Mouse (Mus musculus): ENCODE measurements around the gene Il10ra. TPM values are rescaled to one million over a fixed set of nuclear protein-coding genes. Genes with fewer than 3 reads are reported as not detected.

The Il10ra gene
- polyA plus RNA-seq, 1 experiment, result not detected

DNA sequence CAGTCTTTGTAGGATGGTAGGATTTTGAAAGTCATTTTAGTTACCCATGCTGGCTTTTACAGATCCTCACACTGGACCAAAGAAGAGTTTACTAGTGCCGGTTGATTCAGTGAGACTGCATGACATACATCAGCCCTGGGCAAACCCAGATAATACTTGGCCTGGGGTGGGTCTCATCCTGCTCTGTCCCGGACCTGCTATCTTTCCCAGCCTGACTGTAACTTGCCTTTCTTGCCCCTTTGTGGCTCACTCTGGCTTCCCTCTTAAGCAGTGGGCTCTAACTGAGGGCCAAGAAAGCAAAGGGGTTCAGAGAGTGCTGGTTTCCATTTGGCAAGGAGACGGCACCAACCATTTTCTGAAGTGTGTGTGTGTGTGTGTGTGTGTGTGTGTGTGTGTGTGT, 49.3 kb downstream of the Il10ra start:
- TF ChIP-seq E2F4 (IDR thresholded peaks at IDR 0.05; ENCODE audit: insufficient read depth), result no peak
- no peak for TF ChIP-seq TCF12 (IDR thresholded peaks at IDR 0.05; ENCODE audit: insufficient read depth, poor library complexity, severe bottlenecking)
- no peak for TF ChIP-seq POLR2A (IDR thresholded peaks at IDR 0.05; ENCODE audit: insufficient read length, low read depth)
- TF ChIP-seq MAX (IDR thresholded peaks at IDR 0.05; ENCODE audit: low read depth), result no peak
- TF ChIP-seq CEBPB (IDR thresholded peaks at IDR 0.05; ENCODE audit: insufficient read depth, poor library complexity, severe bottlenecking), result no peak
- no peak for TF ChIP-seq REST (IDR thresholded peaks at IDR 0.05; ENCODE audit: insufficient read depth, insufficient read length)
- TF ChIP-seq MYOD1 (IDR thresholded peaks at IDR 0.05; ENCODE audit: control insufficient read depth in 1 of 3, insufficient read length in 2 of 3, low read depth in 2 of 3), result no peak
- TF ChIP-seq POLR2AphosphoS2 (IDR thresholded peaks at IDR 0.05; ENCODE audit: insufficient read length, low read depth), result no peak
- no peak for TF ChIP-seq USF1 (IDR thresholded peaks at IDR 0.05; ENCODE audit: low read depth)
- no peak for TF ChIP-seq SRF (IDR thresholded peaks at IDR 0.05; ENCODE audit: control insufficient read depth, insufficient read length, low read depth)
- Histone ChIP-seq H3K79me2 (ENCODE audit: control insufficient read depth, insufficient read depth) (no peaks in the 10 kb centered on the region), H3K4me2 (ENCODE audit: low read depth) (no peak overlapping the region), H3K4me3 (no peak overlapping the region), H3ac (ENCODE audit: control insufficient read depth, insufficient read length) (no peak overlapping the region), H3K36me3 (ENCODE audit: control insufficient read depth, insufficient read depth) (no peaks in the 10 kb centered on the region), H3K27me3 (ENCODE audit: control insufficient read depth, insufficient read depth, insufficient read length) (no peaks in the 10 kb centered on the region)

DNA sequence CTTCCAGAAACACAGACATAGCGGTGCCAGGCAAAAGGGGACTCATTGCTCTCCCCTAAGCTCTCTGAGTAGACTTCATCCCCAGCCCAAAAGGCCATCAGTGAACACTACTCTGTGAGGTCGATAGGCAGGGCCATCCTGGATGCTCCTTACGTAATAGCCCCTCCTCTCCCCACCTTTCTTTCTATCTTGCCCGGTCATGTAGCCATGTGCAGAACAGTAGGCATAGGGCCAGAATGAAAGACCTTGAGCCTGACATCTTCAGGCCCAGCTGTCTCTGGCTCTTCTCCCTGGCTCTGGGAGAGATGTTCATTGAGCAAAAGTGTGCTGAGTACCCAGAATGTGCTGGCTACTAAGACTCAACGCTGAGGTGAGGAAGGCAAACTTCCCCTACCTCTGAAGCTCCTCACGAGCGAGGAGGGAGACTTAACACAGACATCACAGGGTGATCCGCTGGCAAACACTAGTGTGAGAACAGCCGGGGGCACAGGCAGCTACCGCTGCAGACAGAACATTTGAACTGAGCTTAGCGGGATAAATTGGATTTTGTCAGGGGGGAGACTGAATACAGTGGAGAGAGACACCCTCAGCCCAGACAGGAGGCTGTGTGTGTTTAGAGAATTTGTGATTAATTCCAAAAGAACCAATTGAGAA, 53.3 kb downstream of the Il10ra start:
- H3ac ChIP-seq (ENCODE audit: control insufficient read depth, insufficient read length), result no peak overlapping the region
- TF ChIP-seq MYOG (IDR thresholded peaks at IDR 0.05; ENCODE audit: control insufficient read depth in 1 of 3, insufficient read depth in 1 of 3, insufficient read length in 2 of 3, low read depth in 2 of 3), result no peak
- no peak overlapping the region for H3K4me2 ChIP-seq (ENCODE audit: low read depth)
- no peaks in the 10 kb centered on the region for H3K79me2 ChIP-seq (ENCODE audit: control insufficient read depth, insufficient read depth)
- H3K36me3 ChIP-seq (ENCODE audit: control insufficient read depth, insufficient read depth), result no peaks in the 10 kb centered on the region
- no peaks in the 10 kb centered on the region for H3K27me3 ChIP-seq (ENCODE audit: control insufficient read depth, insufficient read depth, insufficient read length)
- H3K4me3 ChIP-seq, result no peak overlapping the region

DNA sequence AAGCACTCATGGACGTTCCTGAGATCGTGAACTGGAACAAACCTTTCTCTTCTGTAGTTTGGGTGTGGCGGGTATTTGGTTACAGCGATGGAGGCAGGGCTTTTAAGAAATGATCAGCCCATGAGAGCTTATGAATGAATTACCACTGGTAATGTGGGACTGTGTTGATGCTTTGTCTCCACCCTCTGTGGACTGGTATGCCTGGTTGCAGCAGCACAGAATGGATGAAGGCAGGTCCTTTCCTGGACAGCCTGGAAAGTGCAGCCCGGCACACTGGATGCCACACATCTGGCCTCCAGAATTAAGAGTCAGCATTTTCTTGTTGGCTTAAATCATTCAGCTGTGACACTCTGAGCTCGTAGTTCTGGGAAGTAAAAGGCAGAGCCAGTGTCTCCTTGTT, 56.9 kb downstream of the Il10ra start:
- TF ChIP-seq REST (IDR thresholded peaks at IDR 0.05; ENCODE audit: insufficient read depth, insufficient read length) (no peak), POLR2AphosphoS2 (IDR thresholded peaks at IDR 0.05; ENCODE audit: insufficient read length, low read depth) (no peak), CEBPB (IDR thresholded peaks at IDR 0.05; ENCODE audit: insufficient read depth, poor library complexity, severe bottlenecking) (no peak), TCF12 (IDR thresholded peaks at IDR 0.05; ENCODE audit: insufficient read depth, poor library complexity, severe bottlenecking) (no peak), MAX (IDR thresholded peaks at IDR 0.05; ENCODE audit: low read depth) (no peak), USF1 (IDR thresholded peaks at IDR 0.05; ENCODE audit: low read depth) (no peak), SRF (IDR thresholded peaks at IDR 0.05; ENCODE audit: control insufficient read depth, insufficient read length, low read depth) (no peak), POLR2A (IDR thresholded peaks at IDR 0.05; ENCODE audit: insufficient read length, low read depth) (no peak), MYOG (IDR thresholded peaks at IDR 0.05; ENCODE audit: control insufficient read depth in 1 of 3, insufficient read depth in 1 of 3, insufficient read length in 2 of 3, low read depth in 2 of 3) (no peak), E2F4 (IDR thresholded peaks at IDR 0.05; ENCODE audit: insufficient read depth) (no peak), TCF3 (IDR thresholded peaks at IDR 0.05; ENCODE audit: insufficient read length, low read depth) (no peak), MYOD1 (IDR thresholded peaks at IDR 0.05; ENCODE audit: control insufficient read depth in 1 of 3, insufficient read length in 2 of 3, low read depth in 2 of 3) (no peak)
- Histone ChIP-seq H3K36me3 (ENCODE audit: control insufficient read depth, insufficient read depth) (no peaks in the 10 kb centered on the region), H3ac (ENCODE audit: control insufficient read depth, insufficient read length) (no peak overlapping the region), H3K79me2 (ENCODE audit: control insufficient read depth, insufficient read depth) (no peaks in the 10 kb centered on the region), H3K4me2 (ENCODE audit: low read depth) (no peak overlapping the region), H3K4me3 (no peak overlapping the region), H3K27me3 (ENCODE audit: control insufficient read depth, insufficient read depth, insufficient read length) (peaks cover 5% of the 10 kb centered on the region)

DNA sequence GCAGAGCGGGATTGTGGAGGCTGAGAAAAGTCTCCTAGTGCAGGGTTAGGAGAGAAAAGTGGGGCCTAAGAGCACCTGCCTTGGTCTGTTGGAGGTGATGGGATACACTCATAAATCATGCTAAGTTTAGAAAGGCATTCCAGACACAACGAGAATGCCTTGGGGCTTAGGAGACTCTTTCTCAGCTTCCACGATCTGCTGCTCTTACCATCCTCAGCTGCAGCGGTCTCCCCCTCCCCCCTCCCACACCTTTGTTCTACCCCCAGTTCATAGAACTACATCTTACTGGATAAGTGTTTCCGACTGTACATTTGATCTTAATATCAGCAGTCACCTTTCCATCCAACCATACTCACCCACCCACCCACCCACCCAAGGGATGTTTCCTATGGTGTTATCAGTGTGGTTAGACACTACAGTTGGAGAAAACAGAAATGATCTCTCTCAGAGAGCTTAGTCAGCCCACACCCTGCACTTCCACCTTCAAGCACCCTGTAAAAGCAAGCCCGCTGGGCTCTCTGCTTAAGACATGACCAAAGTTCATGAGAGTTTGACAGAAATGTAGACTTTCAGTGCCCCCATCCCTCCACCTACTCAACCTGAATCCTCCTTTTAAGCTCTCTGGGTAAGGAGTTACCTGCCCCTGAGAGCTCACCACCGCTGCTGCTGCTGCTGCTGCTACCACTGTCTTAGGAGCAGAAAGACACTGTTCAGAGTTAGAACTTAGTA, 61.8 kb downstream of the Il10ra start:
- no peak overlapping the region for H3K4me2 ChIP-seq (ENCODE audit: low read depth)
- no peaks in the 10 kb centered on the region for H3K79me2 ChIP-seq (ENCODE audit: control insufficient read depth, insufficient read depth)
- no peak overlapping the region for H3ac ChIP-seq (ENCODE audit: control insufficient read depth, insufficient read length)

More for the DNA sequence above, 61.8 kb downstream of the Il10ra start:
- H3K27me3 ChIP-seq (ENCODE audit: control insufficient read depth, insufficient read depth, insufficient read length), result peaks cover 11% of the 10 kb centered on the region
- no peak for TF ChIP-seq E2F4 (IDR thresholded peaks at IDR 0.05; ENCODE audit: insufficient read depth)
- TF ChIP-seq MYOD1 (IDR thresholded peaks at IDR 0.05; ENCODE audit: control insufficient read depth in 1 of 3, insufficient read length in 2 of 3, low read depth in 2 of 3), result no peak
- no peak for TF ChIP-seq SRF (IDR thresholded peaks at IDR 0.05; ENCODE audit: control insufficient read depth, insufficient read length, low read depth)
- TF ChIP-seq TCF12 (IDR thresholded peaks at IDR 0.05; ENCODE audit: insufficient read depth, poor library complexity, severe bottlenecking), result no peak
- no peak for TF ChIP-seq MYOG (IDR thresholded peaks at IDR 0.05; ENCODE audit: control insufficient read depth in 1 of 3, insufficient read depth in 1 of 3, insufficient read length in 2 of 3, low read depth in 2 of 3)
- TF ChIP-seq MAX (IDR thresholded peaks at IDR 0.05; ENCODE audit: low read depth), result no peak
- TF ChIP-seq POLR2A (IDR thresholded peaks at IDR 0.05; ENCODE audit: insufficient read length, low read depth), result no peak
- no peak for TF ChIP-seq TCF3 (IDR thresholded peaks at IDR 0.05; ENCODE audit: insufficient read length, low read depth)
- TF ChIP-seq CEBPB (IDR thresholded peaks at IDR 0.05; ENCODE audit: insufficient read depth, poor library complexity, severe bottlenecking), result no peak
- TF ChIP-seq REST (IDR thresholded peaks at IDR 0.05; ENCODE audit: insufficient read depth, insufficient read length), result no peak
- no peak for TF ChIP-seq POLR2AphosphoS2 (IDR thresholded peaks at IDR 0.05; ENCODE audit: insufficient read length, low read depth)
- TF ChIP-seq USF1 (IDR thresholded peaks at IDR 0.05; ENCODE audit: low read depth), result no peak
- no peaks in the 10 kb centered on the region for H3K36me3 ChIP-seq (ENCODE audit: control insufficient read depth, insufficient read depth)
- H3K4me3 ChIP-seq, result no peak overlapping the region

All from myocyte (in vitro differentiated cells).